Mouse (Mus musculus) liver, postnatal 0 days (tissue): ENCODE measurements around the gene Fndc9.

Experiments used
- CTCF ChIP-seq: sonication (generic); IDR thresholded peaks from 2 replicates; pipeline ENCODE4 v1.5.1; 2016; ENCODE audit warnings: antibody characterized with exemption, low read depth
- EP300 ChIP-seq: IDR thresholded peaks from 2 replicates; pipeline ENCODE4 v1.6.1; 2016; ENCODE audit warnings: antibody characterized with exemption, low read depth, mild to moderate bottlenecking

DNA sequence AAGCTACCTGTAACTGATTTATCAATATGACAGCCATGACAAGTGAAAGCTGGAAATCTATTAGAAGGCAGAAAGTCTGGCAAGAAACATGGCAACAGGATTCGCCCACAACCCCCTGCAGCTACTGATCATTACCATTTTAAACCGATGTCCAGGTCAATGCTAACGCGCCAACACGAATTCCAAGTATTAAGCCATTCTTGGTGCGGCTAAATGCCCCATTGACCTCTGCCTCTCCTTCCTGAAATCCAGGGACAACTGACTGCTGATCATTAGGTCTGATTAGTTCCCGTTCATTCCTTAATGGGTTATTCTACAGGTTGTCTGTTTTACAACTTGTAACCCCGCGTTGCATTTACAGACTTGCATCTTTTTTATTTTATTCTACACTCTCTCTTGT, 17.6 kb upstream of the Fndc9 start:
- TF ChIP-seq CTCF (no peak), EP300 (no peak)
